Mouse (Mus musculus) fat pad, adult 2 months (tissue): ENCODE data around the gene Abcc3.

Experiments used
- DNase-seq: peaks from one replicate; pipeline ENCODE4 v3.0.0-alpha.2; 2011; ENCODE audit warnings: low read depth, low spot score; ENCODE audit errors: extremely low read depth

Gene Abcc3

GRCm38 (mm10) chr11:94327693-94328643 is 64.8 kb downstream of the Abcc3 start, which contains the start of gene Ankrd40:
Ankrd40 (plus strand) TSS chr11:94328001.
- no peak for DNase-seq

GRCm38 (mm10) chr11:94326961-94327411 is 65.8 kb downstream of the Abcc3 start:
- DNase-seq, result peak; percentile 76

- DNase-seq, result no peak
Observed at GRCm38 (mm10) chr11:94324618-94325017, 68.2 kb downstream of the Abcc3 start.

GRCm38 (mm10) chr11:94323271-94323925 is 69.4 kb downstream of the Abcc3 start:
- no peak for DNase-seq

- DNase-seq, result no peak
Observed at GRCm38 (mm10) chr11:94322636-94323035, 70.2 kb downstream of the Abcc3 start.

- DNase-seq, result no peak
Observed at GRCm38 (mm10) chr11:94321931-94322400, 70.8 kb downstream of the Abcc3 start, which contains the start of gene Luc7l3. Luc7l3 (minus strand) TSS chr11:94321988.

- DNase-seq, result no peak
Observed at GRCm38 (mm10) chr11:94320969-94321930, 71.5 kb downstream of the Abcc3 start.

- DNase-seq, result no peak
Observed at GRCm38 (mm10) chr11:94318056-94318455, 74.7 kb downstream of the Abcc3 start.

- DNase-seq, result no peak
Observed at GRCm38 (mm10) chr11:94317515-94317914, 75.3 kb downstream of the Abcc3 start.

- no peak for DNase-seq
Observed at GRCm38 (mm10) chr11:94317014-94317413, 75.8 kb downstream of the Abcc3 start.

- no peak for DNase-seq
Observed at GRCm38 (mm10) chr11:94316528-94316927, 76.3 kb downstream of the Abcc3 start.

- DNase-seq, result no peak
Observed at GRCm38 (mm10) chr11:94315308-94315707, 77.5 kb downstream of the Abcc3 start.

- no peak for DNase-seq
Observed at GRCm38 (mm10) chr11:94314098-94314652, 78.6 kb downstream of the Abcc3 start.

- DNase-seq, result no peak
Observed at GRCm38 (mm10) chr11:94312733-94313132, 80.1 kb downstream of the Abcc3 start.

GRCm38 (mm10) chr11:94294996-94295845 is 97.6 kb downstream of the Abcc3 start:
- DNase-seq, result no peak
